Mouse (Mus musculus) liver, adult 2 months (tissue): ENCODE results near the gene Zdhhc8.

Experiments
- CTCF ChIP-seq: fragments of 200-500 bp; IDR thresholded peaks from 2 replicates; pipeline ENCODE4 v1.5.1; 2011; ENCODE audit warnings: low read depth, low read length, control low read depth
- POLR2A ChIP-seq: fragments of 200-500 bp; IDR thresholded peaks from 2 replicates; pipeline ENCODE4 v1.6.1; 2011; ENCODE audit warnings: low read length, control low read depth; ENCODE audit not compliant: insufficient read depth; ENCODE audit errors: extremely low read depth

GRCm38 (mm10) chr16:18217579-18217978 lies 17.4 kb downstream of the Zdhhc8 start, which contains the start of gene Ccdc188:
- TF ChIP-seq POLR2A, result no peak
- no peak for TF ChIP-seq CTCF
